Mouse (Mus musculus) lung, postnatal 0 days (tissue): ENCODE data around the gene Cd93.

ENCODE experiments used
- CTCF ChIP-seq: IDR thresholded peaks from 2 replicates; pipeline ENCODE4 v1.5.1; 2016; ENCODE audit warnings: antibody characterized with exemption, mild to moderate bottlenecking
- EP300 ChIP-seq: IDR thresholded peaks from 2 replicates; pipeline ENCODE4 v1.6.1; 2016; ENCODE audit warnings: antibody characterized with exemption, mild to moderate bottlenecking, control low read depth

GRCm38 (mm10) chr2:148488885-148489284, 45.5 kb upstream of the Cd93 start:
- no peak for TF ChIP-seq CTCF
- no peak for TF ChIP-seq EP300
